Mouse (Mus musculus): Measurements from ENCODE around the gene Dpp6. TPM values are rescaled to one million over a fixed set of nuclear protein-coding genes. Genes with fewer than 3 reads are reported as not detected.

Dpp6 gene
- total RNA-seq, 4 experiments from 2014 or later = 0.13 to 0.40 (median 0.24) TPM

DNA sequence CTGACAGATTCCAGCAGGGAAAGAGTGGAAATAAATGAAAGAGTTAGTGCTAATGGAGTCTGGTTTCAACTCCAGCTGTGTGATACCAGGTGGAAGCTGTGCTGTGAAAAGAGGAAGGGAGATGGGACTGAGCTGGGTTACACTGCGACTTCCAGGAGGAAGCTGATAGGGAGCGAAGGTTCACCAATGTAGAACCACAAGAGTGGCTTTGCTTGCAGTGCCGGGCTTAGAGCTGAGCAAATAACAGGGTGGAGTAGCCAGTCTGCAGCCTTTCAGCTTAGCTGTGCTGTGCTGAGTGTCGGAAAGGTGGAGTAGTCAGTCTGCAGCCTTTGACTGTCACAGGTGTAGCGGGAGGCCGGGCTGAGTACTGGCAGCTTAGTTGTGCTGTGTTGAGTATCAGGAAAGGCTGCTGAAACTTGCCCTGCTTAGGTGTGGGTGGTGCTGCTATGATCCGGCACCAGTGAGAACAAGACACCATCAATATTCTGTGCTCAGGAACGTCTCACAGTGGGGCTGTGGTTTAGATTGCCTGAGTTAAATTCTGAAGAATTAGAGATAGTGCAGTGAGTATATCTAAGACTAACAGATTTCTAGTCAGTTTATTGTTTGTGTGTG, 457.9 kb downstream of the Dpp6 start:
- DNase-seq (ENCODE audit: low spot score in 2 of 2) = no peak

GRCm38 (mm10) chr5:27275871-27276270, 458.9 kb downstream of the Dpp6 start:
- no peak for DNase-seq (ENCODE audit: low spot score in 2 of 2)

GRCm38 (mm10) chr5:27278120-27278645, 461.2 kb downstream of the Dpp6 start:
- DNase-seq (ENCODE audit: low spot score in 2 of 2) = no peak

DNA sequence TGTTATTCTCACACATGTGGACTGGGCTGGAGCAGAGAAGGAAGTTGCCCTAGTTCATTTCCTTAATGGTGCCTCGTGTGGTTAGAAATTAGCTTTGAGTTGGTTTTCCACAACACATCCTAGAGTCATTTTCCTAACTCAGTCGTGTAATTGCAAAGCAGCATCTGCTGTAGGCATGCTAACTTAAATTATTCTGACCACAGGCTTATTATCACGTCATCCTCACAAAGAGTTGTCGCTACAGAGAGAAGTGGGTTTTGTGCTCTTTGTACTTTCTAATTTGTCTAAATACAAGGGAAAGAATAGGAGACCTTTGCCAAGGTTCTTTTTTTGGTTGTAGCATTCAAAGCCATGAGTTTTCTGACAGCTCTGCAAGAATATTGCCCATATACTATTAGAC, 469.9 kb downstream of the Dpp6 start:
- no peak for DNase-seq (ENCODE audit: low spot score in 2 of 2)

- DNase-seq (ENCODE audit: low spot score in 2 of 2) = no peak
These were observed 474.4 kb downstream of the Dpp6 start for GRCm38 (mm10) chr5:27291378-27291777.

GRCm38 (mm10) chr5:27292236-27292635, 475.2 kb downstream of the Dpp6 start:
- DNase-seq (ENCODE audit: low spot score in 2 of 2) = no peak

- DNase-seq (ENCODE audit: low spot score in 2 of 2) = no peak
These were observed 487.1 kb downstream of the Dpp6 start for GRCm38 (mm10) chr5:27304115-27304514.

- DNase-seq (ENCODE audit: low spot score in 2 of 2) = no peak
These were observed 489.6 kb downstream of the Dpp6 start for GRCm38 (mm10) chr5:27306497-27307152.

- no peak for DNase-seq (ENCODE audit: low spot score in 2 of 2)
These were observed 493.2 kb downstream of the Dpp6 start for GRCm38 (mm10) chr5:27310217-27310616.

DNA sequence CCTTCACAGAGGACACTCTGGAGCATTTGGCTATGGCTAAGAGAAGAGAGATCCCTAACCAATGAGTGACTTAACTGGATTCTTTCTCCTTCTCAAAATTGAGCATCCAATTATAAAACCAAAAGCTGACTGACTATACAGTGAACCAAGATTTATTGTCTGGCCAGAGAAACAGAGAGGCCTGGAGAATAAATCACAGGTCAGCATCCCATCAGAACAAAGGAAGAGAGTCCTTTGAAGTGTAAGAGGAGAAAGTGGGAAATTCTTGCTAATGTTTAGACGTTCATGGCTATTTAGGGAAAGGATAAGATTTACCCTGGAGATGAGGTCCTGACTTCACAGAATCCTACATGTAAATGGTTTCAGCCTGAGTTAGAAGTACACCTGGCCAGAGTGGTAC, 499.7 kb downstream of the Dpp6 start:
- DNase-seq (ENCODE audit: low spot score in 2 of 2) = no peak

DNA sequence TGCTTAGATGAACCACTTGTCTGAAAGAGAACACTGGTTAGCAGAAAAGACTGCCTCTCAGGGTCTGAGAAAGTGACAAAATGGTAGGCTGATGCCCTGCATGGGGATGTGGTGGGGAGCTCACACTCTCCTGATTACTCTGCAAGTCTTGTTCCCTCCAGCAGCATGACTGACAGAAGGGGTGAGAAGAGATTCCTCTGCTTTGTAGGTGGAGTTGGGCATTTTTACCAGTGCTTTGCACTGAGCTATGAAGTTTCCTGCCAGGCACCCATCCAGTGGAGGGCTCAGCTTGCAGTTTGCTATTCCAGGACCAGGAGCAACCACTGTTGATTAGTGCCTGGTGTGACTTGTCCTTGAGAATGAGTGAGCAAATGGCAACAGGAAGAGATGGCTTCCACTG, 500.3 kb downstream of the Dpp6 start:
- DNase-seq (ENCODE audit: low spot score in 2 of 2) = peak in 1 of 2 experiments; percentile 16

GRCm38 (mm10) chr5:27317832-27318231, 500.8 kb downstream of the Dpp6 start:
- peak in 1 of 2 experiments; percentile 4 for DNase-seq (ENCODE audit: low spot score in 2 of 2)

DNA sequence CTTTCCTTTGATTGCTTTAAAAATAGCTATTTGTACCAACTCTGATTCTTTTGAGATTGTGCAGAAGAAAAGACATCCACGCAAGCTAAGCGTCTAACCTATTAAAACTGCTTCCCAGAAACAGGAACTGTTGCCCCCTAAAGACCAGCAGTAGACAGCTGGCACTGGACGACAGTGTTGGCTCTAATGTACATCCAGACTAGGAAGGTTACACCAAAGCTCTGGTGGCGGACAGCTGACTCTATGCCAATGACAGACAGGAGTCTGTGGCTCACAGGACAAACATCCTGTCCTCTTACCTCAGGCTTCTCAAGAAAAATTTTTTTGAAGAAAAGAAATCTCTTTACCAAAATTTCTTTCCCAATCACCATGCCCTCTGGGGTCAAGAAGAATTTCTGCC, 502.7 kb downstream of the Dpp6 start:
- no peak for DNase-seq (ENCODE audit: low spot score in 2 of 2)

DNA sequence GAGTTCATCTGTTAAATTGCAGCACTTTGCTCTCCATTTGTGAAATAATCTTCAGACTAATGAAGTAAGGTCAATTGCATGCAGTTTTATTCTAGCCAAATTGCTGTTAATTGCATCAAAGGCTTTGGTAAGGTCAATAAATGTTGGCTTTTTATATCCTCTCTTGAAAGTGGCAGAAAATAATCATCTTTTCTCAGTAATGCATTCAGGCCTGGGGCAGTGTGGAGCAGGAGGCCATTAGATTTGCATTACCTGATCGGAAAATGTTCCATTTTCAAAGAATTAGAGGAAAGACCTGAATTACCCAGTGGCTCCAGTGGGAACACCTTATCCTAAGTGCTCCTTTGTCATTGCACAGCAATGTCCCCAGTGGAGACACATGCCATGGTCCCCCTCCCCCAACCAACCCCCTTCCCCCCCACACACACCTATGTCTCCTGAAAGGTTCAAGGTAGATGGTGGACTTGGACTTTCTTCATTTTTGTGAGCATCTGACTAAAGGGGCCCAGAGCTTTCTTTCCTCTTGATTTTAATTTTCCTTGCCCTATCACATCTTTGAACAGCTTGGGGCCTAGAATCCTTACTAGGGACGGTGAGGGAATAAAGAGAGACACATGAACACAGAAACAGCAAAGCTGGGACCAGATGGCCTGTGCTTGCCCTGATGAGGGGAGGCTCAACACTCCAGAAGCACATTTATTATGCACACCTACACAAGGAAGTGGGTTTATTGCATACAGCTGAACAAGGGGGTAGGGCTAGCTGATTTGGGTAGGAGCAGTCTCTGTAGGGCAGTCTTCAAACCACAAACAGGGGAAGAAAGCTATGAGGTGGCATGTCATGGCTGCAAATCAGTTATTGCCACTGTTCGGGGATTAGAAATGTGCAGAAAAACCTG, 506.1 kb downstream of the Dpp6 start:
- DNase-seq (ENCODE audit: low spot score in 2 of 2) = no peak

DNA sequence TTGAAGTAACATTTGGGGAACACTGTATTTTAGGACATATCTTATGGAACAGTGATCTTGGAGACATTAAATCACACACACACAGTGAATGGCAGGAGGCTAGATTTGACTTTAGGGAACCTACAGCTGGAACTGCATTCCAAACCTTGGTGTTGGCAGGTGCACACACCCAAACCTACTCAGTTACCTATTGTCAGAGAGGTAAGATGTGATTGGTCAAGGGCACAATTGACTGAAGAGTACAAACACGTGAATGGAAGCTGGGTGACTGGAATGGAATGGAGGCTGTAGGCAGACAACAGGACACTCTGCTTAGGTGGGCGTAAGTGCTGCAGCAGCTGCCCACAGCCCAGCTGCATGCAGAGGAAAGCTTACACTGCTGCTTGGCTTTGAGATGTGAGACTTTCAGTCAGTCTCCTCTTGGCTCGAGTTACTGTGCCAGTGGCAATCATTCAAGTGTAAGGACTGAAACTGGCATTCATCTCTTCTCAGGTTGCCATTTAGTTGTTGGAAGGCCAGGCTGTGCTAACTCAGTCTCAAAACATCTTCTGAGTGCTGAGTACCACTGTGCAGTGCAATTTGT, 507.4 kb downstream of the Dpp6 start:
- peak; percentile 8 to 12 for DNase-seq (ENCODE audit: low spot score in 2 of 2)

GRCm38 (mm10) chr5:27336698-27337097, 519.7 kb downstream of the Dpp6 start:
- no peak for DNase-seq (ENCODE audit: low spot score in 2 of 2)

DNA sequence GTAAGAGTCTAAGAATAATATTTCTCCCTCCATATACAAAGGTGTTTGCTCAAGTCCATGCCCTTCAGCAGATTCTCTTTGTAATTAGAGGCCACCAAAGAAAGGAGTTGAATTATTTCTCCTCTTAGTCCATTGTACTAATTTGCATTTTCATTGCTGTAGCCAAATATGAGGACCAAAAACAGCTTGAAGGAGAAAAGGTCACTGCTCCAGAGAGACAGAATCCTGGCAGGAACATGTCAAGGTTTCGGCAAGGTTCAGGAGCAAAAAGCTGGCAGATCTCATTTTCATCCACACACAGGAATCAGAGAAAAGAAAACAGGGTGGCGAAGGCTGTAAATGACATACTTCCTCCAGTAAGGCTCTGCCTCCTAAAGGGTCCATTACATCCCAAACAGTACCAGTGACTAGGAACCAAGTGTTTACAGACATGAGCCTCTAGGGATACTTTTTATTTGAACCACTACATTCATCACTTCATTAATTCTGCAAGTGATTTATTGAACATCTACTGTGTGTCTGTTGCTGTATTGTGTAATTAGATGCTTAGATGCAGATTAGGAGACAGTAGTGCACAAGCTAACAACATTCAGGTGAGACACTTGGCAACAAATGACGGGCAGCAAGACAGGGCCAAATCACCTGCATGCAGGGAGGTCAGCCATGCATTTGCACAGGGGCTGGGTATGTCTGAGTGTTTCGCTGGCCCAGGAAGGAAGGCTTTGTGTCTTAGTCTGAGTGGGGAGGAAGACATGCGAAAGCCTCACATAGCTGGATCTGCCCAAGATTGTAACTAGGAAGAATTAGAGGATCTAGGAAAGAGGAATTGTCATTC, 522.4 kb downstream of the Dpp6 start:
- DNase-seq (ENCODE audit: low spot score in 2 of 2) = no peak

GRCm38 (mm10) chr5:27342276-27342675, 525.3 kb downstream of the Dpp6 start:
- no peak for DNase-seq (ENCODE audit: low spot score in 2 of 2)

DNA sequence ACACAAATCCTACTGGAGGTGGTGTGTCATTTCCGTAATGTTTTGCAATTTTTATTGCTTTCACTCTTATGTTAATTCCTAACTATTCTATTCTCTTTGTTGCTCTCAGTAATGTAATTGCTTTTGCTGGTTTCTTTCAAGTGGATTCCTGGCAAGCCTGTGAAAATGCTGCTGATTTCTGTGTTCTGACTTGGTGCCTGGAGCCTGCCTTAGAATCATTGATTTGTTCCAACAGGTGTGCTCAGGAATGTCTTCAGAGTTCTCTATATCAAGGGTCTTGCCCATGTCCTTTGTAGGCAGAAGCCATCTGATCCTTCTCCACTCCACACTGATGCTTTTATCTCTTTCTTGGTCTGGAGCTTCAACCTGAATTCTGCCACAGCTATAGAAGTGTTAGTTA, 526.6 kb downstream of the Dpp6 start:
- DNase-seq (ENCODE audit: low spot score in 2 of 2) = no peak

GRCm38 (mm10) chr5:27348181-27349095, 531.4 kb downstream of the Dpp6 start:
- DNase-seq (ENCODE audit: low spot score in 2 of 2) = no peak
